Mouse (Mus musculus) cortical plate, adult 2 months (tissue): ENCODE measurements around the gene Etv6.

Experiments used
- CTCF ChIP-seq: fragments of 200-500 bp; IDR thresholded peaks from 2 replicates; pipeline ENCODE4 v1.5.1; 2011; ENCODE audit warnings: mild to moderate bottlenecking, control low read depth, low read length; ENCODE audit not compliant: insufficient read depth; ENCODE audit errors: extremely low read depth
- POLR2A ChIP-seq: fragments of 200-500 bp; IDR thresholded peaks from 2 replicates; pipeline ENCODE4 v1.6.1; 2011; ENCODE audit warnings: mild to moderate bottlenecking, low read length, control low read depth; ENCODE audit not compliant: insufficient read depth; ENCODE audit errors: extremely low read depth

GRCm38 (mm10) chr6:134105514-134106201 is 70.2 kb downstream of the Etv6 start:
- TF ChIP-seq POLR2A (no peak), CTCF (no peak)
